Mouse (Mus musculus): Measurements from ENCODE around the gene Egln2.

DNA sequence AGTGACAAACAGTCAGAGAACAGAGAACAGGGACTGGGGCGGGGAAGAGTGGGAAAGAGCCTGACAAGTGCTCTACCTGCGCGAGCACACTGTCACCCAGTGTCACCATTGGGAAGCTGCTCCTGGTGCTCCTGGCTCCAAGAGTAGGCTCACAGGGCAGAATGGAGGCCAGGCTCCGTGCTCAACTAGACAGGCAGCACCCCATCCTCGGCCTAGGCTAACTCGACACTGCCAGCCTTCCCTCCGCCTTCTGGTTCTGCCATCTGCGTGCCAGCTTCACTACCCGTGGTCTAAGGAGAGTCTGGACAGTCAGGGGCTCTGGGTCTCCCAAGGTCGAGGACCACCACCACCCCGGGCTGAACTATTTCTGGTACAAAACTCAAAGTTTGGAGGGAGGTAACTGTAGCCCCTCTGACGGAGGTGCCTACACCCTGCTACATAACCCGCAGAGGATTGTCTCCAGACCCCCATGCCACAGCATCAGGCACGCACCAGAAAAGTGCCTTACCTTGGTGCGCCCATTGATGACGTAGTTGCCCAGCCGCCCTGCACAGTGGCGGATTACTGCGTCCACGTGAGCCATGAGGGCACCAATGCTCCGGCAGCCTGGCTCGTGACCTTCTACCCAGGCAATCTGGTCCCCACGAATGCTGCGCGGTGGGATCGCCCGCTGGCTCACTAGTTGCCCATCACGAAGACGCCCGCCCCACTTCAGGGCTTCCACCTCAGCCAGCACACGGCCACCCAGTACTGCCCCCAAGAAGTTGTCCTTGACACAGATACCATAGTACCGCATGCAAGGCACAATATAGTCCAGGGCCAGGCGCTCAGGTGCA, 2.3 kb downstream of the Egln2 start:
- no peak for TF ChIP-seq EP300 (IDR thresholded peaks at IDR 0.05; ENCODE audit: low read depth)
- TF ChIP-seq CTCF (IDR thresholded peaks at IDR 0.05; ENCODE audit: low read depth) = no peak
